Mouse (Mus musculus) heart, adult 11 months (tissue): ENCODE data around the gene Lrrfip1.

Experiments
- DNase-seq: peaks from one replicate; pipeline ENCODE4 v3.0.0; 2022

Lrrfip1 gene

DNA sequence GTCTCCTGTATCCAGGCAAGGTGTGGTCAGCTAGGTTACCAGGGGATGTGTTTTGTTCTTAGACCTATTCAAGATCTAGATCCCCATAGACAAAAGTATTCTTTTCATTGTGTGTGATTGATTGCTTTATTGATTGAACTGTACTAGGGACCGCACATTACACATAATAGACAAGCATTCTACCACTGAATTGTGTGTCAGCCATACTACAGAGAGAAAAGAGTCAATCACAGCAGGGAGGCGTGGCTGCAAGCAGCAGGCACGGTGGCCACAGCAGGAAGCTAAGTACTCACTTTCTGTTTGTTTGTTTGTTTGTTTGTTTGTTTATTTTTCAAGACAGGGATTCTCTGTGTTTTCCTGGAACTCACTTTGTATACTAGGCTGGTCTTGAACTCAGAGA lies 25.9 kb downstream of the Lrrfip1 start:
- DNase-seq = no peak

- no peak for DNase-seq
Measured at GRCm38 (mm10) chr1:91026945-91027344, 28.4 kb downstream of the Lrrfip1 start.

- no peak for DNase-seq
Measured at GRCm38 (mm10) chr1:91030383-91030782, 31.8 kb downstream of the Lrrfip1 start.

- DNase-seq = peak; percentile 97
Measured at GRCm38 (mm10) chr1:91031547-91031946, 33.0 kb downstream of the Lrrfip1 start.

DNA sequence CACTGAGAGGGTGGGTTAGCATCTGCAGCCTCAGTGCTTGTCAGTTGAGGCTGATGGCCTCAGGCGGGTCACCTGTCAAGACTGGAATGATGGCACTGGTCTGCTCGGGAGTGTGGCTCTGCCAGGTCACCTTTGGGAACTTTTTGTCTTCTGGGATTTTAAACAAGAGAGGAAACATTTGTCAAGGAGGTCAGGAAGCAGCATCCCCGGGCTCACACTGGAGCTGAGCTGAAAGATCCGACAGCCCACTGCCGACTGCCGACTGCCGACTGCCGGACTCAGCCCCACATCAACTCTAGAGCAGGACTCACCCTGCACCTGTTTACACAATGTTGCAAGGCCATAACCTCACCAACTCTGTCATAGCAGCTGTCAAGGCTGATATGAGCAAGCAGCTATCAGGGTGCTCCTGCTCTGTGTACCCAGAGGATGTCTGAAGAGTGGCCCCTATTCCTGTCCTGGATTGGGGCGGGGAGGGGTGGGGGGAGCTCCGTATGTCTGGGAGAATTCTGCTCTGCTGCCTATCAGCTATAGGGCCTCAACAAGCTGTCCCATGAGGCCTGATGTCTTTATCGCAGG lies 33.9 kb downstream of the Lrrfip1 start:
- DNase-seq = no peak

DNA sequence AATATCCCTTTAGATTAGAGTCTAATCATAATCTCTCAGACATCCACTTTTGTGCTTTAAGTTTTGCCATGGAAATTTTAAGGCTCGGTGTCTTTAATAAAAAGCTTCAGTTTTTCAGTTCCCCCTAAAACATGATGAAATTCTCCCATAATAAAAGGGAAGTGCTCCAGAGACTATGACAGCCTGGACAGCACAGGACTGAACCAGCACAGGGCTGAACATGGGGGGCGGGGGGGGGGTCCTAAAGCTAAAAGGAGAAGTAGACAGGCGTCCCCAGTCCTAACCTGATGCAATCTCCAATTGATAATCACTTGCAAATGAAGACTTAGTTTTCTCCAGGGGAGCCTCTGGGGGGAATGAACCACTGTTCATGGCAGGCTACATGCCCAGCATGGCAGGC lies 36.0 kb downstream of the Lrrfip1 start:
- no peak for DNase-seq

- DNase-seq = no peak
Measured at GRCm38 (mm10) chr1:91035266-91035665, 36.7 kb downstream of the Lrrfip1 start.

GRCm38 (mm10) chr1:91037213-91037612 lies 38.7 kb downstream of the Lrrfip1 start:
- DNase-seq = no peak

- peak; percentile 95 for DNase-seq
Measured at GRCm38 (mm10) chr1:91038010-91038409, 39.5 kb downstream of the Lrrfip1 start.

GRCm38 (mm10) chr1:91038531-91038930 lies 40.0 kb downstream of the Lrrfip1 start:
- DNase-seq = no peak

DNA sequence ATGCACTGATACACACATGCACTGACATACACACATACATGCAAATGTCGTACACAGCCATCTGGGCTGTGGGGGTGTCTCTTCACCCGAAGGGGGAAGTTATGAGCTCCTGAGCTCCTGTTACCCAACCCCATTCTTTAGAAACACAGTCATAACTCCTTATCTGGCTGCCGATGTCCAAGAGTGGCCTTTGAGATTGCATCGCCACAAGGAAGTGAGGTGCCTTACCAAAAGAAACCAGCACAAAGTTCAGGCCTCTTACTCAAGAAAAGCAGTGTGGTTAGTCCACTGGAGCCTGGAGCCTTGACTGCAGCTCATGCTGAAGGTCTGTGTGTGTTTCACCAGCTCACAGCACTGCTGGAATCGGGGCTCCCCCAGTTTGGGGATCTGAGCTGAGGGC lies 43.1 kb downstream of the Lrrfip1 start:
- DNase-seq = no peak

GRCm38 (mm10) chr1:91043191-91043590 lies 44.7 kb downstream of the Lrrfip1 start:
- no peak for DNase-seq

DNA sequence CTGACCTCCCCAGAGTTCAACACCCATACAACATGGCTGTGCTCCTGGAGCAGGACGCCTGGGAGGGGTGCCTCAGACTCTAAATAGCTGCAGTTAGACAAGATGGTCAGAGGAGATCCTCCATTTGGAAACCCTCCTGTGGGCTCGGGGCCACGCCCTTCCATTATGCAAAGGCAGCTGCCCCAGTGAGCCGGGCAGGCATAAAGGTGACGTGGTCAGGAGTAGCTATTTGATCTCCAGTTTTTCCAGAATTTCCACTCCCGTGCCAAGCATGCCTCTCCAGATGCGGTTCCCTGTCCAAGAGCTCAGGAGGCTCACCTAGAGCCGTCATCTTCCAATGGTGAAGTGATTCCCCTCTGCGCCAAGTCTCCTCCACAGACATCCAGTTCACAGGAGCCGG lies 45.6 kb downstream of the Lrrfip1 start:
- DNase-seq = no peak

GRCm38 (mm10) chr1:91044648-91045047 lies 46.1 kb downstream of the Lrrfip1 start:
- no peak for DNase-seq

DNA sequence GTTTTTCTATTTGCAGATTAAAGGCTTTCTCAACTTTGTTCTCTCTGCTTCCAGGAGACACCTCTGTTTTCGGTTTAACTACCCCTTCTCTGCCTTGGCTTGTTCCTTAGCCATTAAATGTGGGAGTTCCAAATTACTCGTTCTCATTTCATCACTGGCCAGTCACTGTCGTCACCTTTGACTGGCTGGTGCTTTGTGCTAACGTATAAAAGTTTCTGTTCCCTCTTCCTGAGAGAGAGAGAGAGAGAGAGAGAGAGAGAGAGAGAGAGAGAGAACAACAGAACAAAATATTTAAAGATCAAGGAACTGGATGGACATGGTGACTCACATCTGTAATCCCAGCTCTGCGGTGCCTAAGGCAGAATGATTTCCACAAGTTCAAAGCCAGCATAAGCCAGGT lies 47.7 kb downstream of the Lrrfip1 start:
- DNase-seq = no peak

DNA sequence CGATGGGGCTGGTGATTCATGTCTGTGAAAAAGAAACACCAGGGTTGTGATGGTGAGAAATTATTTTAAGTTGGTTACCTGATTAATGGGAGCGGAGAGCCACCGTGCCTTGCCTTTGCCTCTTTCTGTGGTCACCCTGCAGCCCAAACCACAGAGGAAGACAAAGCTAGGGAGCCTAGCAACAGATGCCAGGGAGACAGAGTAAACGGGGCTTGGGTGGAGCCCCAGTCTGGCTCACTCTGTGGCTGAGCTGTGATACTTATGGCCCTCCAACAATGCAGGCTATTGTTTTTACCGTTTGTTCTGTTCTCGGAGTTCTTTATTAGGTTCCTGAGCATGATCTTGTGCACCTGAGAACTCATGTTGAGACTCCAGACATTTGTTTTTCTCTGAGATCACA lies 50.8 kb downstream of the Lrrfip1 start:
- DNase-seq = peak; percentile 91

GRCm38 (mm10) chr1:91051461-91052094 lies 53.0 kb downstream of the Lrrfip1 start:
- DNase-seq = no peak

- DNase-seq = peak; percentile 100
Measured at GRCm38 (mm10) chr1:91052747-91053181, 54.2 kb downstream of the Lrrfip1 start.

DNA sequence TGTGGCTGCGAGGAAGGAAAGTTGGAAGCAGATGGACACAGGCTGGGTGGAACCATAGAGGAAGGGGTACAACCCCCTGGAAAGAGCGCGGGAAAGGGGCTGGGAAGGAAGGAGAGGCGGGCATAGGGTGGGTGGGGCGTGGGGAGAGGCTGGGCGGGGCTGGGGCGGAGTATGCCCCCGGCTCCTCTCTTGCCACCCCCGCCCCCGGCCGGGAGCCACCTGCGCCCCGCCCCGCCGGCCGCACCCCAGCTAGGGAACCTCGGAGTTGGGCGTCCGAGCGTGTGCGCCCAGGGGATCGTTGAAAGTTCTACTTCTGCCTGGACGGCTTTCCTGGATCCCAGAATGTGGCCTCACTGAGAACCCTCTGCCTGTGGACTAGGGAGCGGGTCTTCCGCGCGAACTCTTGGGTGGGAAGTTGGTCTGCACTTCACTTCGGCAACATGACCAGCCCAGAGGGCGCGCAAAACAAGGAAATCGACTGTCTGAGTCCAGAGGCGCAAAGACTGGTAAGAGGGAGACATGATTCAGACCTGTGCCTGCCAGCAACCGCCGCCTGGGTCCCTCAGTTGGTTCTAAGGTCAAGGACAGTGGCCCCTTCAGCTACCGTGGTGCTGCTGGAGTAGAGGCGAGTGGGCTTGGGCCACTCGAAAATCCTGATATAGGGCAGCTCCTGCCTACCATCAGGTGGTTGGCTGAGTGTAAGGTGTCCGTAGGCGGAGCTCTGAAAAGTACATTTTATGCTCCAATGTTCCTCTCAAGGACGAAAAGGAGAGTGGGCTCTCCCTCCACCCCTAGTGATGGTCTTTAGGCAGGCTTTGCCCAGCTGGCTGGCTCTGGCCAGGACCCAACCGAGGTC lies 54.9 kb downstream of the Lrrfip1 start:
- DNase-seq = peak; percentile 96

DNA sequence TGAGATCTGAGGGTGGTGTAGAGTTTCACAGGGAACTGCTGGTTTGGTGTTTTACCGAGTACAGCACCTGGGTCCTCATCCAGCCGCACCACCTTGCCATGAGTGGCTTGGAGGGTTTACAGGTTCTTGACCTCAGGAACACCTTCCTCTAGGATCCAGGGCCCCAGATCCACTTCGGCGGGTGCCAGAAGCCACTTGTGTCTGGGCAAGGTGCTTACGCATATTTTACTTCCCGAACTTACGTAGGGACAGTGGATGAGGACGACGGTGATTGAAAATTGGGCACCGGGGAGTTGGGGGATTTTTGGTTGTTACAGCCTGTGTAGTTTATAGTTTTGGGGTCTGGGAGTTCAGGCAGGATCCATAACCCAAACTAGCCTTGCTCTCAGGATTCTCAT lies 55.5 kb downstream of the Lrrfip1 start:
- no peak for DNase-seq

DNA sequence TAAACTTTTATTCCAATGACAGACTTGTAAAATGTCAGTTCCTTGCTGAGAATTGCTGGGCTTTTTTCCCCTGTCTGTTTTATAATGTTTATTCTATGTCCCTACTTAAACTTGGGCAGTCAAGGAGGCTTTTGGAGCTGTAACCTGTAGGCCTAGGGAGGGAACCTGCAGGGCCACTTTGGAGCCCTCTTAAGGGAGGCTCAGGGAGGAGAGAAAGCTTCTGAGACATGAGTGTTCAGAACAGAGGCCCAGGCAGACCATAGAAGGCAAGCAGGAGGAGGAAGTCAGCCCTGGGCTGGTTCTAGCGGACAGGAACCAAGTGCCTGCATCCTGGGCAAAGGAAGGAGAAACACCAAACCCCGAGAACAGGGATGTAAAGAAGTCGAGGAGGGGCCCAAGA lies 56.3 kb downstream of the Lrrfip1 start:
- DNase-seq = peak; percentile 95

DNA sequence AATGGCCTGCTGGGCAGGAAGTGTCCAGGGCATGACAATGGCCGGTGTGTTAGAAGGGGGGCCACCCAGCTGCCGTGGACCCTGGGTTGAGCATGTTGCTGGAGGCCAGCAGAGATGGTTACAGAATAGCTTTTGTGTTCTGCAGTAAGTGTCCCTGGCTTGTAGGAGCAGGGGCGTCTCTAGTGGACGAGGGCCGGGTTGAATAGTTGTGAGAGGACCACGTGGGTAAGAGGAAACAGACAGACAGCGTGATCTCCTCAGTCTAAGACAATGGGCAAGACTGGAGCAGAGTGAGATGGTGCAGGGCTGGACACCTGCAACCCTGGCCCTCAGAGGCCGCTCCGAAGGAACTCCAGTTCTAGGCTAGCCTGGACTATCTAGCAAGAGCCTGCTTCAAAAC lies 57.2 kb downstream of the Lrrfip1 start:
- peak; percentile 95 for DNase-seq

- peak; percentile 90 for DNase-seq
Measured at GRCm38 (mm10) chr1:91056416-91056815, 57.9 kb downstream of the Lrrfip1 start.
